Mouse (Mus musculus) MEL (cell line): ENCODE data around the gene Cdc25a.

Source experiments
- MEF2A ChIP-seq: IDR thresholded peaks from 2 replicates; pipeline ENCODE4 v1.6.1; 2014; ENCODE audit warnings: low read depth, mild to moderate bottlenecking, inconsistent platforms, low read length, improper control_type of control experiment; ENCODE audit not compliant: poor library complexity, insufficient replicate concordance, severe bottlenecking; ENCODE audit errors: extremely low read depth
- RAD21 ChIP-seq: IDR thresholded peaks from 2 replicates; pipeline ENCODE4 v1.6.1; 2011; ENCODE audit warnings: mild to moderate bottlenecking, low read depth, low read length, improper control_type of control experiment
- USF1 ChIP-seq: IDR thresholded peaks from 2 replicates; pipeline ENCODE4 v1.6.1; 2014; ENCODE audit warnings: low read depth, mild to moderate bottlenecking, inconsistent platforms, low read length, improper control_type of control experiment, moderate library complexity

- TF ChIP-seq MEF2A: no peak
- TF ChIP-seq USF1: no peak
- no peak for TF ChIP-seq RAD21
Measured at GRCm38 (mm10) chr9:109899361-109899760, 24.0 kb downstream of the Cdc25a start.
